Mouse (Mus musculus): ENCODE measurements at regions not wholly inside any gene's neighbourhood (a gene's known extent, or its start where the extent isn't known, plus 50 kb on each side); places are given as distances from the start of the nearest gene placed in this dataset.

DNA sequence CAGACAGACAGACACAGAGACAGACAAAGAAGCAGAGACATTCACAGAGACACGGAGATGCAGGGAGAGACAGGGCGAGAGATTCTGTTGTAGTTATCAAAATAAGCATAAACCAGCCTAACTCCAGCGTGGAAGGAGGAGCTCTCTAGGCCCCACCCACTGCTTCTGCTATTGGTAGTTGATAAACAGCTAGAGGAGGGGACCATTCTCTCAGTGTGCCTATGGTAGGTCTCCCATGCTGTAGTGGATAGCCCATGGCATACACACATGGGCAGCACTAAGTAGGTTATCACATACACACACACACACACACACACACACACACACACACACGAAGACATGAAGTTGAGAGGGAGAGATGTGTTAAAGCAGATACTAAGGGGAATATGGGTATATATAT, 115.7 kb upstream of the Man2a1 start:
- no peak for ATAC-seq (ENCODE audit: low FRiP score)
- Histone ChIP-seq H3K9ac (ENCODE audit: low read depth, low read length) (no peak overlapping the region), H3K36me3 (ENCODE audit: control insufficient read depth, insufficient read depth, low read length) (no peaks in the 10 kb centered on the region), H3K27me3 (ENCODE audit: control insufficient read depth, insufficient read depth, low read length) (no peaks in the 10 kb centered on the region), H3K4me1 (replicated peaks; ENCODE audit: control insufficient read depth, insufficient read depth, low read length) (no peaks in the 10 kb centered on the region), H3K4me3 (ENCODE audit: low read depth, low read length) (no peak overlapping the region), H3K27ac (ENCODE audit: low read depth, low read length) (no peak overlapping the region), H3K4me2 (replicated peaks; ENCODE audit: low read depth, low read length) (no peak overlapping the region), H3K9me3 (ENCODE audit: control insufficient read depth, low read length) (no peaks in the 10 kb centered on the region)
- WGBS = 82% methylated on average over 4 of the region's 4 CpGs
- no peak for DNase-seq (ENCODE audit: low spot score)

DNA sequence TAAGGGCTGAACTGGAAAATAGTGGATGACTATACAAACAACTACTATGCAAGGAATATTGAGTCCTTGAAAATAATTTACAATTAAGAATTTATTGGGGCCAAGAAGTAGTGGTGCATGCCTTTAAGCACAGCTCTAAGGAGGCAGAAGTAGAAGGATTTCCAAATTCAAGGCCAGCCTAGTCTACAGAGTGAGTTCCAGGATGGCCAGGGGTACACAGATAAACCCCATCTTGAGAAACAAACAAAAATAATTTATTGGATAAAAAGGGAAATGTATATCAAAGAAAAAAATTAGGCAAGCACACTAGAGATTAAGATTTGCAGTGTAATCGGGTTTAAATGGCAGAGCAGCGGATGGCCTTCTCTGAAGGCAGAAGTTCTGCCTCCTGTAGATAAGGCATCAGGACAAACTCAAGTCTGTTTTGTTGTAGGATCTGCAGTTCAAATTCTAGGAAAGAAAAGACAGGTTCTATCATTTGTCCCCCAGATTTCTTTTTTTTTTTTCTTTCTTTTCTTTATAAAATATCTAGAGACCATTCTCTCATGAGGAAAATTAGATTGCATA, 110.7 kb upstream of the Man2a1 start:
- DNase-seq (ENCODE audit: low spot score) (no peak), ATAC-seq (ENCODE audit: low FRiP score) (no peak)
- WGBS = 92% methylated on average over 2 of the region's 2 CpGs
- Histone ChIP-seq H3K36me3 (ENCODE audit: control insufficient read depth, insufficient read depth, low read length) (no peaks in the 10 kb centered on the region), H3K4me3 (ENCODE audit: low read depth, low read length) (no peak overlapping the region), H3K27ac (ENCODE audit: low read depth, low read length) (no peak overlapping the region), H3K9me3 (ENCODE audit: control insufficient read depth, low read length) (no peaks in the 10 kb centered on the region), H3K27me3 (ENCODE audit: control insufficient read depth, insufficient read depth, low read length) (no peaks in the 10 kb centered on the region), H3K9ac (ENCODE audit: low read depth, low read length) (no peak overlapping the region), H3K4me1 (replicated peaks; ENCODE audit: control insufficient read depth, insufficient read depth, low read length) (no peaks in the 10 kb centered on the region), H3K4me2 (replicated peaks; ENCODE audit: low read depth, low read length) (no peak overlapping the region)

DNA sequence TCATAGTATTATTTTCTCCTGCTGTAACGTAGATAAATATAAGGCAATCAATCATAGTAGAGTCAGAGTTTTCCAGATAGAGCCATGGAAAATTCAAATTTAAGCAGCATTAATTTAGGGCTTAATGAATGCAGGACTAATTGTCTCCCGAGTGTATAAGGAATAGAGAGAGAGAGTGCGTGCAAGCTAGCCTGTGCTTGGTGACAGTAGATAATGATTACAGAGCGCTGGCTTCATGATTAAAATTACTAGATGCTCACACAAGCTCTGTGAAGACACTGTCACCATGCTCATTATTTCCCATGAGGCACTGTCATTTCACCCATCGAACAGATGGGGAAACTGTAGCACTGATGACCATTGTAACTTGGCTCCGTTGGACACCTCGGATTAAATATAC, 109.9 kb upstream of the Man2a1 start:
- no peaks in the 10 kb centered on the region for H3K4me1 ChIP-seq (replicated peaks; ENCODE audit: control insufficient read depth, insufficient read depth, low read length)
- H3K27me3 ChIP-seq (ENCODE audit: control insufficient read depth, insufficient read depth, low read length) = no peaks in the 10 kb centered on the region
- no peaks in the 10 kb centered on the region for H3K36me3 ChIP-seq (ENCODE audit: control insufficient read depth, insufficient read depth, low read length)
- no peak overlapping the region for H3K9ac ChIP-seq (ENCODE audit: low read depth, low read length)
- ATAC-seq (ENCODE audit: low FRiP score) (peak; percentile 71), DNase-seq (ENCODE audit: low spot score) (no peak)
- H3K27ac ChIP-seq (ENCODE audit: low read depth, low read length) = no peak overlapping the region
- H3K4me3 ChIP-seq (ENCODE audit: low read depth, low read length) = no peak overlapping the region
- no peaks in the 10 kb centered on the region for H3K9me3 ChIP-seq (ENCODE audit: control insufficient read depth, low read length)
- 83% methylated on average over 7 of the region's 7 CpGs for WGBS
- no peak overlapping the region for H3K4me2 ChIP-seq (replicated peaks; ENCODE audit: low read depth, low read length)

DNA sequence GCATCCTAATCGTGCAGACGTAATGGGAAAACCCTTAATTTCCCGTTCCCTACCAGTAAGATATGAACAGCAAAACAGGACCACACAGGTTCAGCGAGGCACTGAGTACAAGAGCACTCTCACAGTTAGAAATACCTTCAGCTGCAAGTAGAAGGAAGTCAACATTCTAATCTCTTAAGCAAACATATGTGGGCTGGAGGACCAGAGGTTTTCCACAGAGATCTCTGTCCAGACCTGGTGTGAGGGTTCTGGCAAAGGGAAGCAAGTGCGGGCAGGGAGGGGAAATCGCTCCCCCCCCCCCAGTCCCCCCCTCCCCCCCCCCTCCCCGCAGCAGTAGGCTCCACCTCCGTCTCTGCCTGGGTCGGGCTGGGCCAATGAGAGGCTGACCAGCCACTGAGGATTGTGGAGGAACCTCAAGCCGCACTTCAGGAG, 108.6 kb upstream of the Man2a1 start:
- no peak overlapping the region for H3K9ac ChIP-seq (ENCODE audit: low read depth, low read length)
- no peaks in the 10 kb centered on the region for H3K9me3 ChIP-seq (ENCODE audit: control insufficient read depth, low read length)
- DNase-seq (ENCODE audit: low spot score) (no peak), ATAC-seq (ENCODE audit: low FRiP score) (no peak)
- H3K4me2 ChIP-seq (replicated peaks; ENCODE audit: low read depth, low read length) = no peak overlapping the region
- no peak overlapping the region for H3K4me3 ChIP-seq (ENCODE audit: low read depth, low read length)
- no peaks in the 10 kb centered on the region for H3K4me1 ChIP-seq (replicated peaks; ENCODE audit: control insufficient read depth, insufficient read depth, low read length)
- no peaks in the 10 kb centered on the region for H3K36me3 ChIP-seq (ENCODE audit: control insufficient read depth, insufficient read depth, low read length)
- 68% methylated on average over 7 of the region's 10 CpGs for WGBS
- no peak overlapping the region for H3K27ac ChIP-seq (ENCODE audit: low read depth, low read length)
- no peaks in the 10 kb centered on the region for H3K27me3 ChIP-seq (ENCODE audit: control insufficient read depth, insufficient read depth, low read length)

DNA sequence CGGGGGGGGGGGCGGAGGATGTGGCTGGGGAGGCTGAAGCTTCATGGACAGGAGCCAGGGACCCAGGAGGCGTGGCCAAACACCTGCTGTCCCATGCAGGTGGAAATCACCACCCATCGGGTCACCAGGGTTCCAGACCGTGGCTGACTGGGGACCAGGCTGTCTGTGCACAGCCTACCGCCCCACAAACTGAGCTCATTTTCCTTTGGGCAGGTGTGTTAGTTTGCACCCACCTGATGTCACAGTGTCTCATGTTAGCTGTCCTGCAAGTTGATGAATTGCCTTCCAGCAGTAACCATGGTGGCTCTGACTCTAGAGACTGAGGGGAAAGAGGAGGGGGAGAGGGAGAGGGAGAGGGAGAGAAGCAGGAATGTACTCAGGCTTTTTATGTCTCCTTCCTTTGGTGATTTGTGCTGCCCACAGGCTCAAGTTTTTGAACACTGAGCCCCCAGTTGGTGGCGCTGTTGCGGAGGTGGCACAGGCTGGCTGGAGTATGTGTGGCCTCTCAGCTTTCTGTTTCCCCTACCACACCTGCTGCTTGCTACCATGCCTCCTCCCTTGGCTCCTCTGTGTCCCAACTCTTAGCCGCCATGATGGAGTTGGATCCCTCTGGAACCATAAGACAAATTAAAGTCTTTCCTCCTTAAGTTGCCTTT, 107.8 kb upstream of the Man2a1 start:
- Histone ChIP-seq H3K36me3 (ENCODE audit: control insufficient read depth, insufficient read depth, low read length) (no peaks in the 10 kb centered on the region), H3K4me1 (replicated peaks; ENCODE audit: control insufficient read depth, insufficient read depth, low read length) (no peaks in the 10 kb centered on the region), H3K9me3 (ENCODE audit: control insufficient read depth, low read length) (no peaks in the 10 kb centered on the region), H3K4me2 (replicated peaks; ENCODE audit: low read depth, low read length) (no peak overlapping the region), H3K9ac (ENCODE audit: low read depth, low read length) (no peak overlapping the region), H3K4me3 (ENCODE audit: low read depth, low read length) (no peak overlapping the region), H3K27me3 (ENCODE audit: control insufficient read depth, insufficient read depth, low read length) (no peaks in the 10 kb centered on the region), H3K27ac (ENCODE audit: low read depth, low read length) (no peak overlapping the region)
- WGBS = 60% methylated on average over 7 of the region's 9 CpGs
- ATAC-seq (ENCODE audit: low FRiP score) (peak; percentile 22; the same call in 1 of the 2 replicates), DNase-seq (ENCODE audit: low spot score) (peak; percentile 46)

DNA sequence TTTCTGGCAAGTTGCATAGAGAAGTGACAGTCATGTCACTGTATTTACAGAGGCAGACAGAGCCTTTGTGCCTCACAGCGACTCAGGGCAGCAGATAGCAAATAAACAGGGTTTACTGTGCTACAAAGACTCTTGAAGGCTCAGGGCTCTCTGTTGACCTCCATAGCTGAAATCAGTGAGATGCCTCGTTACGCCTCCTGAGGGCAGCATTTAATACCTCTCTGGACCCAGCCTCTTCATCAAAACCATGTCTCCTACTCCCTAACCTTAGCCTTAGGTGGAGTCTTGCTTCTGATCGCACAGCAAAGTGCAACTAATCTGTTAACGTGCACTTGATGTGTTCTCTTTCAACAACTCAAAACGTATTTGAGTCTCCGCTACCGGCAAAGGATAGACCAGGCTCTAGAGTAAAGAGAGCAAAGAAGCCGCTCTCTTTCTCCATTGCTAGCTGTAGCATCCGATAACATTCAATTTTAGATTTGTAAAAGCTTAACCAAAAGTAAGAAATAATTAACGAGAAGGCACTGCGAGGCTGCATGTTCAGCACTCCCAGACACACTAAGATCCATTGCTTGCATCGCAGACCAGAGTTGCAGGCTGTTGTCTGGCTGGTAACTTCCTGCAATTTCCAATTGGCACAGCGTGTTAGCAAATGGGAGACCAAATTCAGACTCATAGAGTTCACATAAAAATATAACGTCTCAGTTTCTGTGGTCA, 101.1 kb upstream of the Man2a1 start:
- Histone ChIP-seq H3K27me3 (ENCODE audit: control insufficient read depth, insufficient read depth, low read length) (no peaks in the 10 kb centered on the region), H3K27ac (ENCODE audit: low read depth, low read length) (no peak overlapping the region), H3K4me1 (replicated peaks; ENCODE audit: control insufficient read depth, insufficient read depth, low read length) (no peaks in the 10 kb centered on the region), H3K36me3 (ENCODE audit: control insufficient read depth, insufficient read depth, low read length) (no peaks in the 10 kb centered on the region), H3K4me3 (ENCODE audit: low read depth, low read length) (no peak overlapping the region), H3K9me3 (ENCODE audit: control insufficient read depth, low read length) (no peaks in the 10 kb centered on the region), H3K9ac (ENCODE audit: low read depth, low read length) (no peak overlapping the region), H3K4me2 (replicated peaks; ENCODE audit: low read depth, low read length) (no peak overlapping the region)
- ATAC-seq (ENCODE audit: low FRiP score) = no peak; the same call in 1 of the 2 replicates
- peak; percentile 44 for DNase-seq (ENCODE audit: low spot score)
- 60% methylated on average over 15 of the region's 15 CpGs for WGBS

DNA sequence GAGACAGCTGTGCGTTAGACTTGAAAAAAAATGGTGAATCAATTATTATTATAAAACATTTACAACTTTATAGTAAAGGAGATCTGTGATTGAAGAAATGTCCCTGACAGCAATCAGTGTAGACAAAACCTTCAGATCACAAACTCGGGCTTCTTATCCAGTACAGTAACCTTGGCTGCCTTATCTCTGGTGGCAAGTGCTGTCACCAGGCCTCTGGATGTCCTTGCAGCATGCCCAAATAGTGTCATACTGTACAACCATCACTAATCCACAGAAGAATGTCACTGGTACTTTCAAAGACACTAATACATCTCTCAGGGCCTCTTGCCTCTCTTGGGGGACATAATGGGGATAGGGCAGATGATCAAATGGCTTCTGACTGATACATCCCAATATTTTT, 98.2 kb upstream of the Man2a1 start:
- Histone ChIP-seq H3K9me3 (ENCODE audit: control insufficient read depth, low read length) (no peaks in the 10 kb centered on the region), H3K4me2 (replicated peaks; ENCODE audit: low read depth, low read length) (no peak overlapping the region), H3K27me3 (ENCODE audit: control insufficient read depth, insufficient read depth, low read length) (no peaks in the 10 kb centered on the region), H3K4me3 (ENCODE audit: low read depth, low read length) (no peak overlapping the region), H3K36me3 (ENCODE audit: control insufficient read depth, insufficient read depth, low read length) (no peaks in the 10 kb centered on the region), H3K27ac (ENCODE audit: low read depth, low read length) (no peak overlapping the region), H3K4me1 (replicated peaks; ENCODE audit: control insufficient read depth, insufficient read depth, low read length) (no peaks in the 10 kb centered on the region), H3K9ac (ENCODE audit: low read depth, low read length) (no peak overlapping the region)
- ATAC-seq (ENCODE audit: low FRiP score) (no peak), DNase-seq (ENCODE audit: low spot score) (no peak)
- WGBS = 90% methylated on average over 2 of the region's 2 CpGs

DNA sequence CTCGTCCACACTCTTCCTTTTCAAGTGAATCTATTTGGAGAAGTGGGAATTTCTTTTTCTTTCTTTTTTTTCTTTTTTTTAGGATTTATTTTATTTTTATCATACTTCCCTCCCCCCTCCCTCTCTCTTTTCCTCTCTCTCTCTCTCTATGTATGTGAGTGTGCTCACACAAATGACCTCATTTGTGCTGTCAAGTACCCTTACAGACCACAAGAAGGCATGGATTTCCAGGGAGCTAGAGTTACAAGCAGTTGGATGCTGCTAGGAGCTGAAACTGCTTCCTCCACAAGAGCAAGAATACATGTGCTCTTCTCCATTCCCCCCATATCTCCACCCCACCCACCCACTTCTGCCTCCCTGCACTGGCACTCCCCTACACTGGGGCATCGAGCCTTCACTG, 94.6 kb upstream of the Man2a1 start:
- Histone ChIP-seq H3K4me3 (ENCODE audit: low read depth, low read length) (no peak overlapping the region), H3K9ac (ENCODE audit: low read depth, low read length) (no peak overlapping the region), H3K9me3 (ENCODE audit: control insufficient read depth, low read length) (no peaks in the 10 kb centered on the region), H3K4me2 (replicated peaks; ENCODE audit: low read depth, low read length) (no peak overlapping the region), H3K4me1 (replicated peaks; ENCODE audit: control insufficient read depth, insufficient read depth, low read length) (no peaks in the 10 kb centered on the region), H3K36me3 (ENCODE audit: control insufficient read depth, insufficient read depth, low read length) (no peaks in the 10 kb centered on the region), H3K27me3 (ENCODE audit: control insufficient read depth, insufficient read depth, low read length) (no peaks in the 10 kb centered on the region), H3K27ac (ENCODE audit: low read depth, low read length) (no peak overlapping the region)
- 82% methylated on average over 2 of the region's 2 CpGs for WGBS
- ATAC-seq (ENCODE audit: low FRiP score) = no peak; the same call in 1 of the 2 replicates
- DNase-seq (ENCODE audit: low spot score) = no peak
